Mouse (Mus musculus): Measurements from ENCODE around the gene Kif26a.

Kif26a gene

GRCm38 (mm10) chr12:112170671-112171574, 24.9 kb downstream of the Kif26a start:
- no peaks in the 10 kb centered on the region for H3K27me3 ChIP-seq (ENCODE audit: control insufficient read depth, insufficient read depth, low read length, poor library complexity, severe bottlenecking)
- no peaks in the 10 kb centered on the region for H3K36me3 ChIP-seq (ENCODE audit: control insufficient read depth, insufficient read depth, low read length, poor library complexity, severe bottlenecking)
- DNase-seq (ENCODE audit: low read depth, low spot score): no peak

- no peak for DNase-seq (ENCODE audit: low read depth, low spot score)
- Histone ChIP-seq H3K27me3 (ENCODE audit: control insufficient read depth, insufficient read depth, low read length, poor library complexity, severe bottlenecking) (no peaks in the 10 kb centered on the region), H3K36me3 (ENCODE audit: control insufficient read depth, insufficient read depth, low read length, poor library complexity, severe bottlenecking) (no peaks in the 10 kb centered on the region)
Measured at GRCm38 (mm10) chr12:112171657-112172056, 25.6 kb downstream of the Kif26a start.

- H3K27me3 ChIP-seq (ENCODE audit: control insufficient read depth, insufficient read depth, low read length, poor library complexity, severe bottlenecking): no peaks in the 10 kb centered on the region
- no peak for DNase-seq (ENCODE audit: low read depth, low spot score)
- H3K36me3 ChIP-seq (ENCODE audit: control insufficient read depth, insufficient read depth, low read length, poor library complexity, severe bottlenecking): no peaks in the 10 kb centered on the region
Measured at GRCm38 (mm10) chr12:112172214-112172613, 26.2 kb downstream of the Kif26a start.

- Histone ChIP-seq H3K36me3 (ENCODE audit: control insufficient read depth, insufficient read depth, low read length, poor library complexity, severe bottlenecking) (no peaks in the 10 kb centered on the region), H3K27me3 (ENCODE audit: control insufficient read depth, insufficient read depth, low read length, poor library complexity, severe bottlenecking) (no peaks in the 10 kb centered on the region)
- DNase-seq (ENCODE audit: low read depth, low spot score): no peak
Measured at GRCm38 (mm10) chr12:112177679-112178078, 31.7 kb downstream of the Kif26a start.

- DNase-seq (ENCODE audit: low read depth, low spot score): no peak
- Histone ChIP-seq H3K36me3 (ENCODE audit: control insufficient read depth, insufficient read depth, low read length, poor library complexity, severe bottlenecking) (no peaks in the 10 kb centered on the region), H3K27me3 (ENCODE audit: control insufficient read depth, insufficient read depth, low read length, poor library complexity, severe bottlenecking) (no peaks in the 10 kb centered on the region)
Measured at GRCm38 (mm10) chr12:112179687-112180086, 33.7 kb downstream of the Kif26a start.

- H3K36me3 ChIP-seq (ENCODE audit: control insufficient read depth, insufficient read depth, low read length, poor library complexity, severe bottlenecking): no peaks in the 10 kb centered on the region
- no peaks in the 10 kb centered on the region for H3K27me3 ChIP-seq (ENCODE audit: control insufficient read depth, insufficient read depth, low read length, poor library complexity, severe bottlenecking)
- no peak for DNase-seq (ENCODE audit: low read depth, low spot score)
Measured at GRCm38 (mm10) chr12:112181921-112182608, 36.1 kb downstream of the Kif26a start.

- Histone ChIP-seq H3K27me3 (ENCODE audit: control insufficient read depth, insufficient read depth, low read length, poor library complexity, severe bottlenecking) (no peaks in the 10 kb centered on the region), H3K36me3 (ENCODE audit: control insufficient read depth, insufficient read depth, low read length, poor library complexity, severe bottlenecking) (no peaks in the 10 kb centered on the region)
- no peak for DNase-seq (ENCODE audit: low read depth, low spot score)
Measured at GRCm38 (mm10) chr12:112182609-112182955, 36.6 kb downstream of the Kif26a start.

- DNase-seq (ENCODE audit: low read depth, low spot score): no peak
- no peaks in the 10 kb centered on the region for H3K27me3 ChIP-seq (ENCODE audit: control insufficient read depth, insufficient read depth, low read length, poor library complexity, severe bottlenecking)
Measured at GRCm38 (mm10) chr12:112183675-112184074, 37.7 kb downstream of the Kif26a start.

GRCm38 (mm10) chr12:112184390-112184789, 38.4 kb downstream of the Kif26a start:
- no peak for DNase-seq (ENCODE audit: low read depth, low spot score)
- Histone ChIP-seq H3K27me3 (ENCODE audit: control insufficient read depth, insufficient read depth, low read length, poor library complexity, severe bottlenecking) (no peaks in the 10 kb centered on the region), H3K36me3 (ENCODE audit: control insufficient read depth, insufficient read depth, low read length, poor library complexity, severe bottlenecking) (no peaks in the 10 kb centered on the region)

More at GRCm38 (mm10) chr12:112183675-112184074, 37.7 kb downstream of the Kif26a start:
- H3K36me3 ChIP-seq (ENCODE audit: control insufficient read depth, insufficient read depth, low read length, poor library complexity, severe bottlenecking): no peaks in the 10 kb centered on the region

GRCm38 (mm10) chr12:112186899-112187298, 40.9 kb downstream of the Kif26a start:
- no peak for DNase-seq (ENCODE audit: low read depth, low spot score)
- Histone ChIP-seq H3K36me3 (ENCODE audit: control insufficient read depth, insufficient read depth, low read length, poor library complexity, severe bottlenecking) (no peaks in the 10 kb centered on the region), H3K27me3 (ENCODE audit: control insufficient read depth, insufficient read depth, low read length, poor library complexity, severe bottlenecking) (no peaks in the 10 kb centered on the region)

GRCm38 (mm10) chr12:112191753-112192152, 45.7 kb downstream of the Kif26a start:
- no peak for DNase-seq (ENCODE audit: low read depth, low spot score)
- Histone ChIP-seq H3K36me3 (ENCODE audit: control insufficient read depth, insufficient read depth, low read length, poor library complexity, severe bottlenecking) (no peaks in the 10 kb centered on the region), H3K27me3 (ENCODE audit: control insufficient read depth, insufficient read depth, low read length, poor library complexity, severe bottlenecking) (no peaks in the 10 kb centered on the region)

GRCm38 (mm10) chr12:112195019-112195418, 49.0 kb downstream of the Kif26a start:
- no peaks in the 10 kb centered on the region for H3K36me3 ChIP-seq (ENCODE audit: control insufficient read depth, insufficient read depth, low read length, poor library complexity, severe bottlenecking)
- H3K27me3 ChIP-seq (ENCODE audit: control insufficient read depth, insufficient read depth, low read length, poor library complexity, severe bottlenecking): no peaks in the 10 kb centered on the region
- no peak for DNase-seq (ENCODE audit: low read depth, low spot score)

- no peaks in the 10 kb centered on the region for H3K36me3 ChIP-seq (ENCODE audit: control insufficient read depth, insufficient read depth, low read length, poor library complexity, severe bottlenecking)
- H3K27me3 ChIP-seq (ENCODE audit: control insufficient read depth, insufficient read depth, low read length, poor library complexity, severe bottlenecking): no peaks in the 10 kb centered on the region
- no peak for DNase-seq (ENCODE audit: low read depth, low spot score)
Measured at GRCm38 (mm10) chr12:112196562-112196961, 50.6 kb downstream of the Kif26a start.

- Histone ChIP-seq H3K27me3 (ENCODE audit: control insufficient read depth, insufficient read depth, low read length, poor library complexity, severe bottlenecking) (no peaks in the 10 kb centered on the region), H3K36me3 (ENCODE audit: control insufficient read depth, insufficient read depth, low read length, poor library complexity, severe bottlenecking) (no peaks in the 10 kb centered on the region)
- no peak for DNase-seq (ENCODE audit: low read depth, low spot score)
Measured at GRCm38 (mm10) chr12:112199363-112199762, 53.4 kb downstream of the Kif26a start.

GRCm38 (mm10) chr12:112200045-112200444, 54.0 kb downstream of the Kif26a start:
- Histone ChIP-seq H3K27me3 (ENCODE audit: control insufficient read depth, insufficient read depth, low read length, poor library complexity, severe bottlenecking) (no peaks in the 10 kb centered on the region), H3K36me3 (ENCODE audit: control insufficient read depth, insufficient read depth, low read length, poor library complexity, severe bottlenecking) (no peaks in the 10 kb centered on the region)
- DNase-seq (ENCODE audit: low read depth, low spot score): no peak

Measured in splenic B cell, adult 2 months (primary cell).